Mouse (Mus musculus): ENCODE data around the gene Tmc4.
"Not testable (repeated sequence)": the region's sequence is repeated elsewhere in the genome, so short reads cannot be mapped to it uniquely, and the experiment has no call there.

Gene Tmc4

DNA sequence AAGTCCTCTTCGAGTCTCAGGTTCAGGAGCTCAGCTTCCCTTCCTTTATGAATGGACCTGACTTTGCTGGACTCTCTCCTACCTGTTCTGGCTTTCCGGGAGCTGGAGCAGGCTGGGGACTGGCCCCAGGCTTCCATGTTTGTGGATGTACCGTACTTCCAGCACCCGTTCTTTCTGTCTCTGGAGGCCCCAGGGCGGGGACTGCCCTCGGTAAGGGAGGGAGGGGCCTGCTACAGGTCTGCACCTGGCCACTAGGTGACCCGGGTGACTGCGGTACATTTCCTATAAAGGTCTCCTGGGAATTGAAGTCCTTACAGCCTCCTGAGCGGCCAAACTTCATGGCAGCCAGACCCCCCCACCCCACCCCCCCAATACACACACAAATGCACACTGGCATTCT is at the start of gene Tmc4:
Gene Tmc4 (minus strand): TSS at position 212 of the 400 bp plus-strand sequence.
- no peak for DNase-seq (ENCODE audit: low spot score in 2 of 2)

DNA sequence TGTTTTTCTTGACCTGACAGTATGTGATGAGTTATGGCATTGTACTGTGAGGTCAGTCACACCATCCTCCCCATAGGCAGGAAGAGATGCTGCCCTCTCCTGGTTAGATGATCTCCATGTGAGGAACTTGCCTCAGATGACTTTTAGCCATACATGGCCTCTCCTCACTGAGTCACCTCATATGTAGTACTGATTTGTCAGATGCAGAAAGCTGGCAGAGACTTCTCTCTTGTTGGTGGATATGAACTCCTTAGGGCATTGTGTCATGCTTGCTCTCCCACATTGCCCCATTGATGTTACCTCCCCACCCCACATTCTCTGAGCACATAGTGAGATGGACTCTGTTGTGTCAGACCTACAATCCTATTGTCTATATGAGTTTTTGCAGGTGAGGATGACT is 48.1 kb upstream of the Tmc4 start:
- DNase-seq (ENCODE audit: low spot score in 2 of 2): not testable (repeated sequence)

DNA sequence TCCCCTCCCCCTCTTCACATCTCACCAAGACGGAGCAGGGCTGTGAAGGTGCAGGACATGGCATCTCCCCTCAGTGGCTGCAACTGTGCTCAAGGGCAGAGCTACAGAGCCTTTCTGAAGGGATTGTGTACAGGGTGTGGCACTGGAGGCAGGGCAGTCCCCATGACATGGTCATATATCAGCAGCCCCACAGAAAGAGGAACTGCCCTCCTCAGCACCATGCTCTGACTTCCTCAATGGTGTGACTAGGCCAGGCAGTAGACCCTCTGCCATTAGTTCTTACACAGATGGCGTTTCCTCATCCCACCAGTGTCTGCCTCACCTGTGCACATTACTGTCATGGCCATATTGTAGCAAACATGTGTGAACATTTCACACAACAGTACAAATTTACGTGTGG is 42.9 kb upstream of the Tmc4 start, which contains the start of gene Pirb:
Gene Pirb (minus strand): TSS at position 124 of the 400 bp plus-strand sequence.
- not testable (repeated sequence) for DNase-seq (ENCODE audit: low spot score in 2 of 2)

DNA sequence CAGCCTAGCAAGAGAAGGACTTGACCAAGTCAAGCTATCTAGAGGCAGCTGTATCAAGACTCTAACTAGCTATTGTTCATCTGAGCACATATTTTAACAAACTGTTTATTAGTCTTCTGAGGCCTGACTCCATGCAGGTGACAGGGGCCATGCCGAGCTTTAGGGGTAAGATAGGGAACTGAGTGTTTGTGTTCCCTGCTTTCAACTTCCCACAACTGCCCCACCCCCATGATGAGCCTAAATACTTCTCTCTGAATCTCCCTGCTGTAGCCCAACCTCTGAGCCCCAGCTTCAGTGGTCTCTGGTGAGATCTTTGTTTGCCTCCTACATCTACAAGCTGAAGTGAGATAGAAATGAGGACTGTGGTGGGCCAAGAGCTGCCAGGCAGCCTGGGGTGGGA is 37.9 kb upstream of the Tmc4 start:
- DNase-seq (ENCODE audit: low spot score in 2 of 2): no peak

DNA sequence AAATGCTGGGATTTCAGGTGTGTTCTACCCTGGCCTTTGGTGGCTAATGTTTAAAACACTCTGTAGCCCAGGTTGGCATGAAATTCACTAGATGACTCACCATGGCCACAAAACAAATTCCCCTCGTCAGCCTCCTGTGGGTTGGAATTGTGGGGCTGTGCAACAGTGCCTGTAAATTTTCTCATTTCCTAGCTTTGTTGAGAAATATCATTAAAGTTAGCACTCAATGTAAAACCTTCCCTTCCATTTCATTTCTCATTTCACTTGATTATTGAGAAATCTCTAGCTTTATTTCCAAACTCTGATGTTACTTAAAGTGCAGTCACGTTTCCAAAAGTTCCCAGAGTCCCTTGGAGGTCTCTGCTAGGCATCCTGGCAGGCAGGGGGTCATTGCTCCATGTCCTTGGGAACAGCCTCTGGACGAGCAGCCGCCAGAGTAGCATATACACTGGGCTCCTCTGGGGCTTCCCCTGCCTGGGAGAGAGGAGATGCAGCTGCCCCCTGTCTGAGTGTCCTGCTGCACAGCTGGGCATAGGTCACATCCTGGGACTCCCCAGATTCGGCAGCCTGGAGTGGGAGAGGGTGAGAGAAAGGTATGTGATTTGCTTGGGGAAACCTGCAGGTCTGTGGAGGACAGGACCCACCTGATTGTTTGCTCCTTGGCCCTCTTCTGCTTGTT is 35.0 kb upstream of the Tmc4 start:
- peak in 1 of 2 experiments; percentile 12 for DNase-seq (ENCODE audit: low spot score in 2 of 2)

DNA sequence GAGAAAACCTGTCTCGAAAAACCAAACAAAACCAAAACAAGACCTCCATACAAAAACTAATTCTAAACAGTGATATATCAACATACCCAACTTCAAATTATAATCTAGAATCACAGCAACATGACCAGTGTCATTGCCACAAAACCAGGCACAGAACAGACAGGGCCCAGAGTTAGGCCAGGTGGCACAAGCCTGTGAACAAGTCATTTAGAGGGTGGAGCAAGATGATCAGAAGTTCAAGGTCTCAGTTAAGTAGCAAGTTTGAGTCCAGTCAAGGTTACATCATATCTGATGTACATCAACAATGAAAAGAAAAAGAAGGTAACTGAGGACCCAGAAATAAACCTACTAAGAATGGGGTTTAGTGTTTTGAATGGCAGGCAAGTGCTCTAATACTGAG is 31.6 kb upstream of the Tmc4 start:
- DNase-seq (ENCODE audit: low spot score in 2 of 2): no peak

DNA sequence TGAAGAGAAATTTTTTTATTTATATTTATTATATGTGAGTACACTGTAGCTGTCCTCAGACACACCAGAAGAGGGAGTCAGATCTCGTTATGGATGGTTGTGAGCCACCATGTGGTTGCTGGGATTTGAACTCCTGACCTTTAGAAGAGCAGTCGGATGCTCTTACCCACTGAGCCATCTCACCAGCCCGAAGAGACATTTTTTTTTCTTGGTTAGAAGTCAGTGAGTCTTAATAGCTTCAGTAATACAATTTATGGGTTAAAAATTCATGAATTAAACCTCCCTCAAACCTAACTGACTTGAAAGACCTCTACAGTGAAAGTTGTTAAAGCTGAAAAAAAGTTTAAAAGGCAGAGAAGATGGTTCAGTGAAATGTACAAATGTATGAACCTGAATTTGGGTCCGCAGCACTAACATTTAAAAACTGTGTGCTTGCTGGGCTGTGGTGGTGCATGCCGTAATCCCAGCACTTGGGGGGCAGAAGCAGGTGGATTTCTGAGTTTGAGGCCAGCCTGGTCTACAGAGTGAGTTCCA is 31.2 kb upstream of the Tmc4 start:
- DNase-seq (ENCODE audit: low spot score in 2 of 2): not testable (repeated sequence)

DNA sequence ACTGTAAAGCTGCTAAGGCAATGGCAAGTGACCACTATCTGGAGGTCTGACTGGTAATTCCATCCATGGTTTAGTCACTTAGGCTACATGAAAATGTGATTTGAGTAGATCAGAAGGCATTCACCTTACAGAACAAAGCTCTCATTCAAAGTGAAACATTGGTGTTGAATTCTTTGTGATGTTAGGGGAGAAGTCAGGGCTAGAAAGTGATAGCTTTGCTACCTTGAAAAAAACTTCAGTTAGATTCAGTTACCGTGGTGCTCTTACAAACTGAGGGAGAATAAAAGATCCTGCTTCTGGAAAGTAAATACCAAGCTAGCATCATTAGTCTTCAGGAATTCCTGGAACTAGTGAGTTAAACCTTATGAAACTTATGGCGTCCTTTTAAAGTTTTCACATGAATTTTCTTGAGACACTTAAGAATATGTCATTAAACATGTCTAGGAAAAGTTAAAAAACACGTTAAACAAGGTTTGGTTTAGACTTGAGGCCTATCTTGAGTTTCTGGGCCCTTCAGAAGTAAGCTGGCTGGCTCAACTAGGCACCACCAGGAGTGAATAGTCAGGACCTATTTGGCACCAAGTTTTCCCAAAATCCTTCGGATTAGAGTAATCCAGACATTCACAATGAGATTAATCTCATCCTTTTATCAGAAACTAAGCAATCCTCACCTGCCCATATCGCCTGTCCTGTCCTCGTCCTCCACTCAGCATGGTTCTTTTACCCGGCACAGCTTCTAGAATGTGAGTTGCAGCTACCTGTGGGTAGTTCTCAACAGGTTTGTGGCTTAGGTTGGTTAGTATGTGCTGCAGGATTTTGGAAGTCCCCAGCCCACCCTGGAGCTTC is 30.4 kb upstream of the Tmc4 start:
- no peak for DNase-seq (ENCODE audit: low spot score in 2 of 2)

DNA sequence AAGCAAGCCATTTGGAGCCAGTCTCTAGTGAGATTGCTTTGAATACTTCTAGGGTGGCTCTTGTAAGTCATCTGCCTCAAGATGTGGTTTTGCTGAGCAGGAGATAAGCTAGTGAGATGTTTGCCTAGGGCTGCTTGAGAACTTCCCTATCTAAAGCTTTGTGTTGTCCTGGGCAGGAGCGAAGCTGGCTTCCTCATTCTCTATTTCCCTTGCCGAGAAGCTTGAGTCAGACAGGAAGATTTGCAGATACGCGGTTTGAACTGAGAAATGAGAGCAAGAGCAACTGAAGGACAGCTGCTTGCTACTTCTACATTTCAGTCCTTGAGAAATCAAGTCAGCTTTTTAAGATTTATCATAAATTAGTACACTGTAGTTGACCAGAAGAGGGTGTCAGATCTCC is 29.7 kb upstream of the Tmc4 start:
- DNase-seq (ENCODE audit: low spot score in 2 of 2): no peak

DNA sequence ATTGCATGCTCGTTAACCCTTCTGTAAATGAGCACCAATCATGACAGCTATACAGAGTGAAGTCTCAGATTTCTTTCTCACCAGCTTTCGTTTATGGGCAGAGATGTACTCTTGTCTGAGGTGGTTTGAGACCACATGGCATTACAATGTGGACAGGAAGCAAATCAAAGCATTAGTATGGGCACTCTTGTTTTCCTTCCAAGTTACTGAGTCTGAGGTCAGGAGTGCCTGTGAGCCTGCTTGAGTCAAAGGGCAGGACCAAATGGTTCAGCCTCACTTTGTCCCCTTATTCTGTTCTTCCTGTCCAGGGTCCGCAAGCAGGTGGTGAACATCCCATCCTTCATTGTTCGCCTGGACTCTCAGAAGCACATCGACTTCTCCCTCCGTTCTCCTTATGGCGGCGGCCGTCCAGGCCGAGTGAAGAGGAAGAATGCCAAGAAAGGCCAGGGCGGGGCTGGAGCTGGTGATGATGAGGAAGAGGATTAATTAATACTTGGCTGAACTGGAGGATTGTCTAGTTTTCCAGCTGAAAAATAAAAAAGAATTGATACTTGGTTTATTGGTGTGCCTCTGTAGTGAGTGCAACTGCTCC is 29.1 kb upstream of the Tmc4 start:
- no peak for DNase-seq (ENCODE audit: low spot score in 2 of 2)

DNA sequence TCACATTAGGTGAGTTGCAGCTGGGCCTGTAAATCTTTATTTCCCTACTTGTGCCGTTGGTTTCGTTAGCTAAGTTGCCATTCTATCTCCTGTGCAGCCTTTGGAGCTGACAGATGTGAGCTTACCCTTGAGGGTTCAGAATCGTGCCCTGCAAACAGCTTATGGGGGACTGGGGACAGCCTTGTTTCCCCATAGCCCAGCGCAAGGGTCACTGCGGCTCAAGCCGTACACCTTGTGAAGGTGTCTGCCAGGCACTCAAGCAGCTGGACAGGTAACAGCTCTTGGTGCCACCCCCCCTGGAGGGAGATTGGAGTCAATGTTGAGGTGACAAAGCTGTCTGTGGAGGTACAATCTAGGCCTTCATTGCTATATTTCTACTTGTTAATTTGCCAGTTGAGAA is 28.6 kb upstream of the Tmc4 start:
- no peak for DNase-seq (ENCODE audit: low spot score in 2 of 2)

DNA sequence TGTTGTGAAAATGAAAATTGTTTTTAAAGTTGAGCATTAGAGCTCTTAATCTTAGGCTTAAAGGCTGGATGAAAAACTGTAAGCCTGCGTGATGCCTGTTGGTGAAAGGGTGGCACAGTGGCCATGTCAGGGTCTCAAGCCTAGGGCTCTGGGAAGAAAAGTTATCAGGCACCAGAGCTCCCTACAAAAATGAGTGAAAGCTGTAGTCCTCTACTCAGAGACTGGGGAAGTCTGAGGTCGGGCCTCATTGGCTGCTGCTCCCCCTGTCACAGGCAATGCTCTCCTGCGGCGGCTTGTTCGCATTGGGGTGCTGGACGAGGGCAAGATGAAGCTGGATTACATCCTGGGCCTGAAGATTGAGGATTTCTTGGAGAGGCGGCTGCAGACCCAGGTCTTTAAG is 28.1 kb upstream of the Tmc4 start:
- DNase-seq (ENCODE audit: low spot score in 2 of 2): not testable (repeated sequence)

DNA sequence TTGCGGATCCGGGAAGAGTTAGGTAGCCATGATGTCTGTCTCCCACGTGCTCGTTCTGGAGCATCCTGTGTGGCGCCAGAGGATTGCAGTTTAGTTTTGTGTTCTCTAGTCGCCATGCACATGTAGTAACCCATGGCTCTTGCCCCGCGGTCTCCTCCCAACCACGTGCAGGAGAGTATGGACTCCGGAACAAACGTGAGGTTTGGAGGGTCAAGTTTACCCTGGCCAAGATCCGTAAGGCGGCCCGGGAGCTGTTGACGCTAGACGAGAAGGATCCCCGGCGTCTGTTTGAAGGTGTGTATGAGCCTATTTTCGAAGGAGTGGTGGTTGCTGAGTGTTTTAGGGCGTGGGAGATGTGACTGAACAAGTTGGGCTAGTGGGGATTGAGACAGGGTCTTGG is 27.1 kb upstream of the Tmc4 start:
- no peak for DNase-seq (ENCODE audit: low spot score in 2 of 2)

DNA sequence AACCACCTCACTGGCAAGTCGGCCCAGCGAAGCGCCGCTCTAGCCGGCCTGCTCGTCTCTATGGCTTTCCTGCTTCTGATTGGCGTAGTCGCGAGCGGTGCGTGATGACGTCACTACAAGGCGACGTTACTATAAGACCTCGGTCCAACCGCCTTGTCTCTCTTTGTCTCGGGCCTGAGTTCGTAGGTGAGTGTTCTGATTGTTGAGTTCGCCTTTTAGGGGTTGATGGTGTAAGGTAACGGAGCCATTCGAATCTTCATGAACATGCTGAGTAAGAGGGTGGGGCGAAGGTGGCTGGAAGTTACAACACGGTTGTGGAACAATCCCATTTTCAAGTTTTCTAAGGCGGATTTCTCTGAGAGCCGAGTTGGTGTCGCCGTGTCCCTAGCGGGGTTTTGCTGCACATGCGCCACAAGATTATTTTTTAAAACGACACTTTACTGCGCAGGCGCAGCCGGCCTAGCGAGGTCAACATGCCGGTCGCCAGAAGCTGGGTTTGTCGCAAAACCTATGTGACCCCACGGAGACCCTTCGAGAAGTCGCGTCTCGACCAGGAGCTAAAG is 26.6 kb upstream of the Tmc4 start, which contains the start of gene Rps9:
Gene Rps9 (plus strand): TSS at position 115 of the 563 bp plus-strand sequence.
- DNase-seq (ENCODE audit: low spot score in 2 of 2): peak; percentile 96 to 98

DNA sequence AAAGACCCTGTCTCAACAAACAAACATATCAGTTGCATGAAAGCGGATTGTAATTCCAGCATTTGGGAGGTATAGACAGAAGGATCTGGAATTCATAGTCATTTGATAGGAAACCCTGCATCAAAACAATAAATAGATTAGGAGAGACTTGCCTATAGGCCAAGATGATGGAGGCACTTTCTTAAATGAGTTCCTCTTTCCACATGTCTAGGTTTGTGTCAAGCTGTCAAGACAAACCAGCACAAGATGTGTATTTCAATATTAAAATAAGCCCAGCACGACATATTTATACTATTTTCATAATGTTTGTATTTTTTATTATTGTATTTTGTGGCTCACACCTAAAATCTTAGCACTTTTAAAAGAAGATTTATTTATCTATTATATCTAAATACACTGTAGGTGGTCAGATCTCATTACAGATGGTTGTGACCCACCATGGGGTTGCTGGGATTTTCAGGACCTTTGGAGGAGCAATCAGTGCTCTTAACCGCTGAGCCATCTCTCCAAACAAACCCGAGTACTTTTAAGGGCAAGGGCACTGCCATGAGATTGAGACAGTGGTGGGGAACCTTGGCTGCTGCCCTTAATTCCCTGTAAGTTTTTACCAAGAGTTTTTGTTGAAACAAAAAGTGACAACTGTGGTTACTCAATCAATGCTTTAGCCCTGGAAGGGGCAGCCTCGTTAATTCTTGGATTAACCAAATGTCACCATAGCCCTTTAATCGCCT is 26.0 kb upstream of the Tmc4 start:
- DNase-seq (ENCODE audit: low spot score in 2 of 2): no peak

DNA sequence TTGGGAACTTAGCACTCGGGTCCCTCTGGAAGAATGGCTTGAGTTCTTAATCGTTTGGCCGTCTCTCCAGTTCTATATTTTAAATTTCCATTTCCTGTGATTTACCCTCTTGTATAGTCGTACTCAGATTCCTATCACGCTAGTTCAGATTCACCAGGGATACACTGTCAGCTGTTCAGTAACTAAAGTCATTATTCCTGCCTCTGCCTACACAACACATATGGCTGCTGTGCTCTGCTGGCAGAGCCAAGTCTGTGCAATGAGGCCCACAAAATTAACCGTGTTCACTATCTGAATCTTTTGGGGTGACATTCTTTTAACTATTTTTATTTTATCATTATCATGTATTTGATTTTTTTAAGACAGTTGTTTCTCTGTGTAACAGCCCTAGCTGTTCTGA is 21.1 kb upstream of the Tmc4 start:
- no peak for DNase-seq (ENCODE audit: low spot score in 2 of 2)

DNA sequence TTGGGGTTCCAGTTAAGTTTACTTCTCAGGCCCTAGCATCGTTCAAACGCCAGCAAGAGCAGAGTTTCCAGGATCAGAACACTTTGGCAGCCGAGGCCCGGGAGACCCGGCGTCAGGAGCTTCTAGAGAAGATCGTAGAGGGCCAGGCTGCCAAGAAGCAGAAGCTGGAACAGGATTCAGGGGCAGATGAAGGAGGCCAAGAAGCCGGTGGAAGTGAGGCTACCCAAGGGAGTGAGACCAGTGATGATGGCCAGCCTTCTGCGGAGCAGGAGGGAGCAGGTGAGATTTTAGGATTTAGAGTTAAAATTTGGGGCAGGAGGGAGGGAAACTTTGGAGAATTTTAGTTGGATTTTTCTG is 17.6 kb upstream of the Tmc4 start:
- not testable (repeated sequence) for DNase-seq (ENCODE audit: low spot score in 2 of 2)

DNA sequence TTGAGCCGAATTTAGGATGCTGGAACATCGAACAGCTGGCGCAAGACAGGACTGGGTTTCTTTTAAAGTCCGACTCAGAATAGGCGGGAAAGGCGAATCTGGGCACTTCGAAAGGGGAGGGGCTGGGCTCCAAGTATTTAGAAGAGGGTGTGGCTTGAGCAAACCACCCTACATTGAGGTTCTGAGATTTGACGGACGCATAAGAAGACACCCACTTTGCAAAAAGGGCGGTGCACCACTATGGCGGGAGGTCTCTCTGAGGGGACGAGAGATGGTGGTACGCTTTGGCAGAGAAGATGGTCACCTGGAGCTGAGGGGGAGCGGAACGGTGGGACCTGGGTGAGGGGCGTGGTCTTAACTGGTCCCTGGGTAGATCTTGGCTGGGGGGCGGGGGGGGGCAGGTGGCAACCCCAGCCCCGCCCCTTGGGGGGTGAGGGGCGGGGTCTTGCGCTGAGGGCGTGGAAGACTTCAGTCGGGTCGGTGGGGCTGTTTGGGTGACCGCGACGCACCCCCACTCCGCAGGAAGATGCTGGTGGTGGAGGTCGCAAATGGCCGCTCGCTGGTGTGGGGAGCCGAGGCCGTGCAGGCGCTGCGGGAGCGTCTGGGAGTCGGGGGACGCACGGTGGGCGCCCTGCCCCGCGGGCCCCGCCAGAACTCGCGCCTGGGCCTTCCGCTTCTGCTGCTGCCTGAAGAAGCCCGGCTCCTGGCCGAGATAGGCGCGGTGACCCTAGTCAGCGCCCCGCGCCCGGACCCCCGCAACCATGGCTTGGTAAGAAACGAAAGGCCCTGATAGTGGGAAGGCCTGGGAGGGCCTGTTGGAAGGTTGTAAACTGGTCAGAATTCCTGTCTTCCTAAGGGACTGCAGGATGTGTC is 17.0 kb upstream of the Tmc4 start:
- DNase-seq (ENCODE audit: low spot score in 2 of 2): peak; percentile 62 to 76

DNA sequence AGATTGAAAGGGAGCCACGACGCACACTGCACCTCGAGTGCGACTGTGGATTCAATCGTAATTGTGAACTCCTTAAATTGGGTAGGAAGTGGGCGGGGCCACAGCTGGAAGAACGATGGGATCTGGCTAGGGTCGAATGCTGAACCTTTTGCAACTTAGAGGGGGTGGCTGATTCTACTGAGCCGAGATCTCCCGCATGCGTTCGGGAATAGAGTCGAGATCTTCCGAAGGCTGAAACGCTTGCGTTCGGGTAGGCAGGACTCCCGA is 16.4 kb upstream of the Tmc4 start:
- DNase-seq (ENCODE audit: low spot score in 2 of 2): no peak

DNA sequence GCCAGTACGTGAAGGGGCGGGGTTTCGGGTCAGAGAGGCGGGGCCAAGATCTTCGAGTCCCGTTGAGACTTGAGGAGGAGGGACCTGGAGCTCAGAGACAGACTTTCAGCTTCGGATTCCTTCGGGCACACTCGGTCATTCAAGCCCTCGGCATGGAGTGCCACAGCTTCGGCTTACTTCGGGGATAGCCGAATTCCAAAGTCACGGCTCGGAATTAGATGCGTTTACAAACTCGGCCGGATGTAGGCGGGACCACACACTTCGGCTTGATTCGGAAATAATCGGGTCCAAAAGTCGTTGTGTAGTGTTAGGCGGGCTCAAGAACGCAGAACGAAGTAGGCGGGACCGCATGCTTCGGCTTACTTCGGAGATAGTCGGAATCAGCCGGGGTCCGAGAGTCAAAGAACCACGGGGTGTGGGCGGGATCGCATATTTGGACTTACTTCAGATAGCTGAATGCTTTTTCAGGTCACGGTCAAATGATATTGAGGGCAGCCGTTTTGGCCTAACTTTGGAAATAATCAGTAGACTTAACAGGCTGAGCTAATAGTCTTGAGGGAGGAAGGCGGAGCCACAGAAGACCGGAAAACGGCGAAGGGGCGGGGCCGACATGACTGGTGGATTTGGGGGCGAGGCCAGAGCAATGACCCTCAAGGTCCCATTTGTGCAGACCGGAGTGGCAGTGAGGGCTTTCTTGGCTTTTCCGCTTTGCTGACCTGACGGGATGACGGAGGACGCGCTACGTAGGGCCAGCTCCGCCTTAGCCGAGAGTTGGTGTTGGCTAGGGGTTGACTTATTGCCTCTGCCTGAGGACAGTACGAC is 15.8 kb upstream of the Tmc4 start, which contains the start of gene Mboat7:
Gene Mboat7 (minus strand): TSS at position 537 of the 822 bp plus-strand sequence.
- peak; percentile 96 for DNase-seq (ENCODE audit: low spot score in 2 of 2)

Measured in spleen, postnatal 4 days (tissue).